ENCODE assay signal across 18 mouse cellular contexts in genomic region chr14:33448276-33448675, GRCm38 (mm10). TPM values are rescaled to one million over a fixed set of nuclear protein-coding genes. Genes with fewer than 3 reads are reported as not detected.
A peak's percentile ranks its signal among the peaks of the same experiment; 100 is the strongest.
DNase-seq lines count a peak whose midpoint lies in the region; ATAC-seq and TF ChIP-seq lines count a peak whose summit lies in the region.
"Had no signal": no experiment of that assay in that cellular context is flagged by ENCODE, and none has a peak within 500 bp of the region (broad histone marks: within the 10 kb centered on the region; RNA-seq: fewer than 3 reads in every experiment).

No protein-coding gene starts in this region.

- H3K27me3 ChIP-seq in lung, postnatal 0 days (replicated peaks; ENCODE audit: insufficient read depth, low read length) = no peaks in the 10 kb centered on the region

- H3K9ac ChIP-seq in lung, postnatal 0 days (replicated peaks; ENCODE audit: low read depth) = no peak overlapping the region

- H3K4me1 ChIP-seq in lung, postnatal 0 days (ENCODE audit: insufficient read depth, low read depth, low read length) = no peaks in the 10 kb centered on the region; the same call in 1 of the 2 replicates

- no peak for TF ChIP-seq EP300 in lung, postnatal 0 days (IDR thresholded peaks at IDR 0.05)

- H3K27ac ChIP-seq in lung, postnatal 0 days (ENCODE audit: low read length) = no peak overlapping the region

- no peak for TF ChIP-seq CTCF in lung, postnatal 0 days (IDR thresholded peaks at IDR 0.05)

- no peak for ATAC-seq in lung, postnatal 0 days
- ATAC-seq: activated CD4-positive, CD25-positive, alpha-beta regulatory T cell, adult 4 months; CD4-positive, CD25-positive, alpha-beta regulatory T cell, adult 4 months; Patski had no signal

- H3K36me3 ChIP-seq in lung, postnatal 0 days (ENCODE audit: insufficient read depth, low read length) = no peaks in the 10 kb centered on the region
- H3K36me3 ChIP-seq: G1E had no signal

- WGBS in lung, postnatal 0 days = 76% methylated on average over 4 of the region's 4 CpGs

- H3K4me3 ChIP-seq in lung, postnatal 0 days (ENCODE audit: low read depth, low read length) = no peak overlapping the region

- H3K9me3 ChIP-seq in lung, postnatal 0 days (ENCODE audit: low read length) = no peaks in the 10 kb centered on the region
- H3K9me3 ChIP-seq: G1E had no signal

- peak; percentile 89 for DNase-seq in fat pad, adult 2 months (ENCODE audit: extremely low read depth, low read depth, low spot score)
- peak; percentile 97 for DNase-seq in gonadal fat pad, adult 2 months (ENCODE audit: low read depth)
- DNase-seq in thymus, postnatal 36 days = no peak
- DNase-seq in lung, postnatal 0 days (ENCODE audit: low spot score) = no peak
- DNase-seq: adrenal gland, adult 2 months; adrenal gland, adult 8-10 months; adrenal gland, postnatal 10 days; adrenal gland, postnatal 14 days; adrenal gland, postnatal 25 days; adrenal gland, postnatal 36 days; B cell, adult 2 months; cerebellum, adult 11 months; cerebellum, adult 18-20 months had no signal

- H3K4me2 ChIP-seq in lung, postnatal 0 days (replicated peaks; ENCODE audit: low read depth, low read length) = no peak overlapping the region

RNA-seq across cellular contexts. Expression of gene Mapk8, which starts 1.3 kb away (rescaled TPM):
- polyA plus RNA-seq in gonadal fat pad, adult 2 months (2012; rRNA removed) = 9.8 and 11.8 TPM in 2 replicates
- 8.0 and 9.4 TPM in 2 replicates for polyA plus RNA-seq in lung, postnatal 0 days (2015; fragmentation: Nextera tagmentation; extraction: Ambion mirVana)

RNA-seq across cellular contexts. Expression of gene Frmpd2, which starts 23.2 kb away (rescaled TPM):
- 0.28 and 0.50 TPM in 2 replicates for polyA plus RNA-seq in gonadal fat pad, adult 2 months (2012; rRNA removed)
- 0.81 and 1.1 TPM in 2 replicates for polyA plus RNA-seq in lung, postnatal 0 days (2015; fragmentation: Nextera tagmentation; extraction: Ambion mirVana)
- polyA plus RNA-seq: activated CD4-positive, CD25-positive, alpha-beta regulatory T cell, adult 4 months; adrenal gland, adult 2 months; C2C12; CD4-positive, CD25-positive, alpha-beta regulatory T cell, adult 4 months; G1E had no signal

Comparison
In these comparisons a context has a peak if more than half of its experiments do, and no peak if none do; other contexts are left out.
1. DNase-seq: peak in fat pad, adult 2 months (single experiment) and gonadal fat pad, adult 2 months (single experiment); none in thymus, postnatal 36 days (0 of 2) and lung, postnatal 0 days (single experiment).